Mouse (Mus musculus): Measurements from ENCODE around the gene Itgb3.

Gene Itgb3

GRCm38 (mm10) chr11:104619084-104620022, 11.6 kb downstream of the Itgb3 start:
- no peak for DNase-seq (ENCODE audit: low read depth, low spot score)

- DNase-seq (ENCODE audit: low read depth, low spot score): peak; percentile 27
These were observed 14.5 kb downstream of the Itgb3 start for GRCm38 (mm10) chr11:104622040-104622962.

DNA sequence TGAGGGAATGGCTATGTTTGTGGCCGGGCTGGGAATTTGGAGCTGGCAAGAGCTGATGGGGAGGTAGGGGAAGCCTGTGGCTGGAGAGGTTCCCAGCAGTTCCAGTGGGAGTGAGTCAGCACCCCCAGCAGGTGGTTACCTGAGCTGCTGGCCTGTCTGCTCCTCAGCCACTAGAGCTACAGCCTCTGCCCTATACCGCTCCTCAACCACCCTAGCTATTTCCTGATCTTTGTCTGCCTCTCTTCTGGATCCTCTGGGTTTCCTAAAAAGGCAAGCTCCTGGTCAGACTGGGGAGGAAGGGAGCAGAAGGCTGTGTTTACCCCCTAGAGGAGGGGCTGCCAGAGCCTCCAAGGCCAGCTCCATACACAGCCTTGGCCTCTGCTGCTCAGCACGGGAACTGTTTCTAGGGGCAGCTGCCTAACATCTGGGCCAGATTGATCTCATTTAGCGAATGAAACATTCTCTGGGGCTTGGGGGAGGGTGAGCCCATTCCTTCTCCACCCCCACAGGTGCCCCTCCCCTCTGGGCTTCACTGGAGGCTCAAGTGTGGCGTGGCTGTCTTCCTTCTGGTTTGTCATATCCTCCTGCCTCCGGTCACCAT, 17.1 kb downstream of the Itgb3 start:
- DNase-seq (ENCODE audit: low read depth, low spot score): no peak

- DNase-seq (ENCODE audit: low read depth, low spot score): no peak
These were observed 17.9 kb downstream of the Itgb3 start for GRCm38 (mm10) chr11:104625453-104626402.

DNA sequence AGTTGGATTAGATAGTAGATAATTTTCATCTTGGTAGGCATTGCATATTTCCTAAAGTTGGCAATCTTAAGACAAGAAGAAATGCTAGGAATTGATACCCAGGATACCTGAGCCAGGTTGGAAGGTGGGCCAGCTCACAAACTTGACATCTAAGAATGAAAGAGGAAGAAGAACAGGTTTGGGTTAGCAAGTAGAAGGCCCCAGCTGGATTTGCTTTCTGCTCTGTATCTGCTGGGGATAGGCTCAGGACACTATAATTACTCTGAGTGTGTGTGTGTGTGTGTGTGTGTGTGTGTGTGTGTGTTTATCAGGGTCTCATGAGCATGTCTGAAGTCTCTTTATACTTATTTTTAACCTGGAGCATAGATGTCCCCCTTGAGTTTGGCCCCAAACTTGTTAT, 18.8 kb downstream of the Itgb3 start:
- DNase-seq (ENCODE audit: low read depth, low spot score): no peak

DNA sequence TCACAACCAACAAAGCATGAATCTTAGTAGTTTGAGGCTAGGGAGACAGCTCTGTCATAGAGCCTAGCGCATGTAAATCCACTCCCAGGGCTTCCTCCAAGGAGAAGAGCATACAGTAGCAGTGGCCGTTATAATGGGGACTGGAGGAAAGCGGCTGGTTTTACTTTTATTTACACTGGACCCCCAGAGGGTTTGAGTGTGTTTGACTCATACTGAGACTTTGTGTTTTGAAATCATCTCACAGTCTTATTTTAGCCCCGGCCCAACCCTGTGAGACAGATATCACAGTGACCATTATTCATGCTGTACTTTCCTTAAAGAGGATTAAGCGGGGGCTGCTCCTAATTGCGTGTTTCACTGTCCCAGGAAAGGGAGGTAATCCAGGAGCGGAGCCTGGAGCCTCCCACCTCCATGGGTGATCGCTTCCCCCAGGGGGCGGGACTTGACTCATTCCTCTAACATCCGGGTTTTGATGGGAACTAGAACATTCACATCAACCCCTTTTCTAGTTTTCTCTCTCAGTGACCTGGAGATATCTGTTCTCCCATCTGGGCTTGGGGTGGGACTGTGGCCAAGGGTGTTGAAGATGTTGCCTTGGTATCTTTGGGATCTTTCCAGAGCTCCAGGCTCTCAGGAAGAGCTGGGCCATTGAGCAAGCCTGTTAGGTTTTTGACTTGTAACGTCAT, 20.0 kb downstream of the Itgb3 start:
- DNase-seq (ENCODE audit: low read depth, low spot score): no peak

GRCm38 (mm10) chr11:104628566-104628965, 20.8 kb downstream of the Itgb3 start:
- DNase-seq (ENCODE audit: low read depth, low spot score): no peak

DNA sequence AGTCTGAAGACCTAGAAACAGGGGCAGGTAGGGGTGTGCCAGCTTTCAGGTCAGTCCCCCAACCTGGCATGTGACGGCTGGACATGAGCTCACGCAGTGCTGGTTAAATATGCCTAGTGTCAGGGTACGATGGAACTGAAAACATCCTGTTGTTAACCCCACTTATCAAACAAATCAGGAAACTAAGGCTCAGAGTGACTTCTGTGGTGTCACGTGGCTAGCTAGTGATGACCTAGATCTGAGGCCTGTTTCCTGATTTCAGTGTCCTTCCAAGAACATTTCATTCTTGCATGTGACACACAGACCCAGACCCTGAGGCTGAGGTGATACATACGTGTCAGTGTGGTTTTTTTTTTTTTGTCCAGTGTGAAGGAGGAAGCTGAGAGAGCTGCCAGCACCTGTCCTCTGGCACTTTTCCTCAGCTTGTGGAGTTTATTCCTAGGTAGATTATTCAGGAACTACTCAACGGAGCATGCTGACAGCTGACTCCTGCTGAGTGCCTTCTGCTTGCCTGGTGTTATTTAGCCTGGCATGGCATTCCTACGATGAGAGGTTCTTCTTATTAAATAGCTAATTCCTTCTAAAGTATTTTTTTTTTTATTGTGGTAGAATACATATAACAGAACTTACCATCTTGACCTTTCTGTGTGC, 22.5 kb downstream of the Itgb3 start:
- peak; percentile 63 for DNase-seq (ENCODE audit: low read depth, low spot score)

GRCm38 (mm10) chr11:104631306-104631705, 23.5 kb downstream of the Itgb3 start:
- DNase-seq (ENCODE audit: low read depth, low spot score): peak; percentile 48

DNA sequence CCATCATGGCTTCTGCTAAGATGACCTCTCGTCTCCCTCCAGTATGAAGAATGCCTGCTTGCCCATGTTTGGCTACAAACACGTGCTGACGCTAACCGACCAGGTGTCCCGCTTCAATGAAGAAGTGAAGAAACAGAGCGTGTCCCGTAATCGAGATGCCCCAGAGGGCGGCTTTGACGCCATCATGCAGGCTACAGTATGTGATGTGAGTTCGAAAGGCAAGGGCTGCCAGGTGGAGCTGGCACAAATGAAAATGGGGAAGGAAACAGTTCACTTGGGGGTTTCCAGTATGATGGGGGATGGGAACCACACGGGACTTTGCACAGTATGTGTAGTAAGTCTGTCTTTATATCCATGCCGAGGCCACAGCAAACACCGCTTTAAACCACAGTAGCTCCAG, 29.2 kb downstream of the Itgb3 start:
- peak; percentile 34 for DNase-seq (ENCODE audit: low read depth, low spot score)

DNA sequence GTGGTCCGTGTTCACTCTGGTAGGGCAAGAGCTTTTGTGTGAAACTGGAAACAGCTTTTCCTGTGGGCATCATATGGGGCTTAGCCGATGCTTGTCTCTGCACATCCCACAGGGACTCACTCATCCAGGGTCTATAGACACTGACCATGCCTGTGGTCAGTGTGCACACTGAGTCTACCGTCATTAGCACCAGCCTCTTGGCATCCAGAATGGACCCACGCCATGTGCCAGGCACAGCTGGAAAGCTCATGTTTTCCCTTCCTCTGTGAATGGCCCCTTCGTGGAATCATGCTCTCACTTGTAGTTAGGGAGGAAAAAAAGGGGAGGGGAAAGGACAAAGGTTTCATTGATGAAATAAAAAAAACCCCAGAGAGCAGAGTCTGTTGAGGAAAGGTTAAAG, 30.2 kb downstream of the Itgb3 start:
- DNase-seq (ENCODE audit: low read depth, low spot score): no peak

- DNase-seq (ENCODE audit: low read depth, low spot score): no peak
These were observed 31.1 kb downstream of the Itgb3 start for GRCm38 (mm10) chr11:104638906-104639305.

DNA sequence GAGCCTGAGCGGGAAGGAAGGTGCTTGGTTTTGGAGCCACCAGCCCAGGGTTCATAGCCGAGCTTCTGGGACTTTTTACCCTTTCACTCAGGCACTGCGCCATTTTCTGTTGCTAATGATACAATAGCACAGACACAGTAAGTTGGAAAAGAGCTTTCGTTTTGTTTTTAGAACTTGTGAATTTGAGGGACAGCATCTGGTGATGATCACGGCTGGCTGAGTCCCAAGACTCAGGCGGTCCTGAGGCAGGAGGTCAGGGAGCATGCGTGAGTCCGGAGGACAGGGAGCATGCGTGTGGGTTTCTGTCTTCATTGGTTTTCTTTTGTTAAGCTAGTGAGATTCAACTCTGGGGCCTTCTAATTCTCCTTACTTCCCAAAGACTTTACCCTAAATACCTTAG, 31.8 kb downstream of the Itgb3 start:
- no peak for DNase-seq (ENCODE audit: low read depth, low spot score)

GRCm38 (mm10) chr11:104640894-104641293, 33.1 kb downstream of the Itgb3 start:
- no peak for DNase-seq (ENCODE audit: low read depth, low spot score)

GRCm38 (mm10) chr11:104643236-104643635, 35.4 kb downstream of the Itgb3 start:
- DNase-seq (ENCODE audit: low read depth, low spot score): no peak

DNA sequence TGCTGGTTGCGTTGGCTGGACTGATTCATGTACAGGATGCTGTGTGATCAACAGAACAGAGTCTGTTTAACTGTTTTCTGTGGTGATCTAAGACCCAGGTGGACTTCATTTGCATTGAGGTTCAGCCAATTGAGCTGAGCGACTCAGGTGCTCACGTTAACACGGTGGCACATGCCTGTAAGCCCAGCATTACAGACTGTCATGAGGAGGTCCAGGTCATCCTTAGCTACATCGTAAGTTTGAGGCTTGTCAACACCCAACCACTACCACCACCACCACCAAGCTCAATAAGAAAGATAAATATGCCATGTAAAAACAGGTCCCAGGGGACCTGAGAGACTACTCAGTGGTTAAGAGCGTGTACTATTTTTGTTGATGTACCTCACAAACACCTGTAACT, 37.6 kb downstream of the Itgb3 start:
- DNase-seq (ENCODE audit: low read depth, low spot score): no peak

DNA sequence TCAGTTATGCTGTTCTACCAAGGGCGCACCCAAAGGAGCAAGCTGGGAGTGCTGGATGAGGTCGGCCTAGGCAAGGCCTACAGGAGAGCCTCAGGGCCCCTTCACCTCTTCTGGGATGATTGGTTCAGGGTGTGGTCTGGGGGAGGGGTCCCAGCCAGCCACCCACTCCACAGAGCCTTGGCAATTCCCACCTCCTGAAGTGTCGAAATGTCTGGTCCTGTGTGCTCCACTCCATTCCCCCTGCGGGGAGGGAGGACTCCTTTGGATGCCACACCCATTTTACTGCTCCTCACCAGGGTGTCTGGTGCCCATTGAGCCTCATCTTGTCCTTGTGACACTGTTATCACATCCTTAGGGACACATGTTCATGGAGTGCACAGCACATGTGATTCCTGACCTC, 38.4 kb downstream of the Itgb3 start:
- no peak for DNase-seq (ENCODE audit: low read depth, low spot score)

DNA sequence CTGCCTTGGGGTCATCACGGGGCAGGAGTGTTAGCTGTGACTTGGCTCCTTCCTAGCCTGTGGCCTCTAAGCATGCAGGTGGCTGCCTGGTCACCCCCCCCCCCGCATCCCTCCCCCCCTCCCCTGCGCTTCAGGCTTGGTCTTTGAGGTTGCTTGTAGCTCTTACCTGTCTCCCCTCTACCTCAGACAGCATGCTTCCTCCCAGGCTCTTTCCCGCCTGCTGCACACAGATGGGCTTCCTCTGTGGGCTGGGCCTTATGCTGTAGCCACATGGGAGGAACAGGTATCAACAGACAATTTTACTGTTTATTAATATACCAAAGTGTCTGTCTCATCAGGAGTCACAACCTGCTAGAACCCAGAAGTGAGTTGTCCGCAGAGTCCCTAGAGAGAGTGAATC, 38.8 kb downstream of the Itgb3 start:
- DNase-seq (ENCODE audit: low read depth, low spot score): no peak

GRCm38 (mm10) chr11:104647188-104647867, 39.5 kb downstream of the Itgb3 start:
- no peak for DNase-seq (ENCODE audit: low read depth, low spot score)
